Mouse (Mus musculus) T-helper 2 cell (primary cell): ENCODE results near the gene Gsdme.

Experiments used
- in situ Hi-C: fragments of 300-600 bp; cut with MboI, MseI; formaldehyde crosslinking; loops from one replicate; pipeline ENCODE4 v1.15.1; 2025; ENCODE audit warnings: high pct_unique_total_duplicates

Gsdme gene

DNA sequence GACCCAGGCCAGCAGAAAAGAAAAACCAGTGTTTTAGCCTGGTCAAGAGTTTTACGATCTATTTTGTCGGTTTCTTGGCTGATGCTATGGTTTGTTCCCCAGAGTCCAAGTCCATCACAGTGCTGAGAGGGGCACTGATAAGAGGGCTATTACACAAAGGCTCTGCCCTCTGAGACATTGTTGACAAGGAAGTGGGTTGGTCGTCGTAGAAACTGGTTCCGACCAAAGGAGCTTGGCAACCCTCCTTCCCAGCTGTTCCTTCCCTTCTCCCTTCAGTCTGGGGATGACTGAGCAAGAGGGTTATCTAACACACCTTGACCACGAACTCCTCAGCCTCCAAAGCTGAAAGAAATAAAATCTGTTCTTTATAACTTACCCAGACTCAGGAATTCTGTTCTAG, at the start of gene Gsdme:
Gene Gsdme (minus strand): TSS at position 193 of the 400 bp plus-strand sequence.
- in situ Hi-C loops: no loop called here

DNA sequence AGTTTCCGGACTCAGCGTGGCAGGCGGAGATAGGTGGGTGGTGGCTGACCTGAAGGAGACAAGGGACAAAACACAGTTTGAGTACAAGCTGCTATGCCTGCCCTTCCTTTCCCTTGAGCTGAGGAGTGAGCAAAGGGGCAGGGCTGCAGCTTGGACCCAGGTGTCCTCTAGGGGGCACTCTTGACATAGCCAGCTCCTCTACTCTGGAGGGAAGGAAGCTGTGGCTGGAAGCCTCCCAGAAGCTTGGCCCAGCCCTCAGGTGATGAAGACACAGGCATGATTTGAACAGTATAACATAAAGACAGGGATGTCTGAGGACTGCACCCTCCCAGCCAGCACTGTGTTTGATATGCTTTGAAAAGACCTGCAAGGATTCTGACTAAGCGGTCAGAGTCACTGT, 49.0 kb upstream of the Gsdme start:
- in situ Hi-C loops: loop anchor here (10.0 kb wide), 1 partner anchor 122 kb away; no protein-coding TSS in a partner anchor

DNA sequence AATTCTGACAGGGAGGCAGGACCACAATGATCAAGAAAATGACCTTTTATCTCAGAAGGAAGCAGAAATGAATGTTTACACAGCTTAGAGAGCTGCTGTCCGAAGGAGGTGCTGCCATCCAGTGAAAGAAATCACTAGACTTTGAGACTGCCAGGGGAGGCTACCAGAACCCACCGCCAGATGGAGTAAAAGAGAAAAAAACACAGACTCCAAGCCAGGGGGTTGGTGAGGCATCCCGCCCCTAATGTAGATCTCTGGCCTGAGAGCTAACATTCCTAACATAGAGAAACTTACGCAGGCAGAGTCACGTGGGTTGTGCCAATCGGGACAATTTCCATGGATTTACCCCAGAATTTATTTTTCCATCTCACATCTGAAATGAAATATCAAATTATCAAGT, 45.4 kb upstream of the Gsdme start:
- in situ Hi-C loops: loop anchor here (5.0 kb wide), 1 partner anchor 228 kb away; no protein-coding TSS in a partner anchor

DNA sequence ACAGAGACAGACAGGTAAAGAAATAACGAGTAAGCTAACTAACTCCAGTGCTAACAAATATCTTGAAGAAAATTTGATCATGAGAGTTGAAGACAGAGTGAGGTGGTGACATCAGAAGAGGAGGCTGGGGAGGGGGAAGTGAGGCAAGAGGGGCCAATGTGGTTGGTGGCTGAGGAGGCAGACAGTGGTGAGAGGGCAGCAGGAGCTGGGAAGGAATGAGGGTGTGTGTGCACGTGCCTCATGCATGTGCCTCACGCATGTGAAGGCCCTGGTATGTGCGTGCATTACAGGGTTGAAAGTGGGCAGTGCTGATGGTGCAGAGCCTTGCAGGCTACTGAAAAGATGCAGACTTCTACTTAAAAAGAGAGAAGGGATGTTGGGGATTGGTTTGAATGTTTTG, 43.0 kb upstream of the Gsdme start:
- in situ Hi-C loops: loop anchor here (5.0 kb wide), 1 partner anchor 231 kb away; no protein-coding TSS in a partner anchor

DNA sequence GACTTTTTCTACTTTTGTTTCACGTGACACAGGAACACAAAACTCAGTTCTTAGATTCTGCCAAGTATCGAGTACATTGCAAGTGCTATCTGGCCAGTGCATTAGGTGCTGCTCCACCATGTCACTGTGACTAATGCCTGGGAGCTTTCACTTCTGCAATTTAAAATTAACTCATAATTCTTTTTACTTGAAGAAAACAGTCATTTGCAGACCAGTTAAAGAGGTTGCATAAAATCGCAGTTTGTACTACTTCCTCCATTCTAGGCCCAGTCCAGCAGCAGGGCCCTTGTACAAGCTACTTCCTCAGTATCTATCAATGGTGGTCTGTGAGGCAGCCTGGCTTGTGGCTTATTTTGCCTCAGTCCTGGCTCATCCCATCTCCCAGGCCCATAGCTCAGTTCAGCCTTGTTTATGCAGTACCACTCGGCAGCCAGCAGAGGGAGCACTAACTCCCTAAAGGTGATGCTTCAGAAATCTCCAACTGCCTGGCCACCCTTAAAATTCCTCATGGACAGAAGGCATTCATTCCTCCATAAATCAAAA, 41.4 kb upstream of the Gsdme start:
- in situ Hi-C loops: loop anchor here (5.0 kb wide), 1 partner anchor 232 kb away; no protein-coding TSS in a partner anchor

DNA sequence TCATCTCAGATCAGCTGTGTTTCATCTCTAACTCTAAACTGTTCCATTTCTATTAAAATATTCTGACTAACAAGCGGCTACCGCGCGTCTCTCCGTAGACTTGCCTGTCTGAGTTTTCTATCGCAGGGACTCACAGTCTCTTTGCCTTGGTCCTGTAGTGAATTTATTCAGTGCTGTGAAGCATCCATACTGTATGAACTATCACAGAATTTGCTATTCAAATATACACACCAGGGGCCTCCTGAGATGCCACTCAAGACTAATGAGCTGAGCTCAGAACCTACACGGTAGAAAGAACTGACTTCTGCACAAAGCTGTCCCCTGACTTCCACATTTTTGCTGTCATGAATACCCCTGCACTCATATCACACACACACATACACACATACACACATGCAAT, 37.5 kb upstream of the Gsdme start:
- in situ Hi-C loops: no loop called here

DNA sequence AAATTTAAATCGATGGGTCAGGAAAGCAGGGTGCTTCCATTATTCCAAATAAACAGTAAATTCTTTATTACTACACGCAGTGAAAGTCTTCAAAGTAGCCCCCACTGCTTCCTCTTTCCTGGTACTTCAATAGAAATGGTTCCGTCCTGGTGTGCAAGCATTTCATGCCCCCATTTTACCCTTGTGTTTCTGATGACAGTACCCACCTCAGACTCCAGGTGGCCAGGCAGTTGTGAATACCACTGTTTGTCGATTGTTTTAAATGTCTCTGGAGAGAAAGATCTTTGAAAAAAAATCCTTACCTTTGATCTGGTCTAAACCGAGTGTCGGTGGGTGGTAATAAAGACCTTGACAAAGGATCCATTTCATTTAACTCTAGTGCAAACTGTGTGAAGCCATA, 37.0 kb upstream of the Gsdme start:
- in situ Hi-C loops: no loop called here

DNA sequence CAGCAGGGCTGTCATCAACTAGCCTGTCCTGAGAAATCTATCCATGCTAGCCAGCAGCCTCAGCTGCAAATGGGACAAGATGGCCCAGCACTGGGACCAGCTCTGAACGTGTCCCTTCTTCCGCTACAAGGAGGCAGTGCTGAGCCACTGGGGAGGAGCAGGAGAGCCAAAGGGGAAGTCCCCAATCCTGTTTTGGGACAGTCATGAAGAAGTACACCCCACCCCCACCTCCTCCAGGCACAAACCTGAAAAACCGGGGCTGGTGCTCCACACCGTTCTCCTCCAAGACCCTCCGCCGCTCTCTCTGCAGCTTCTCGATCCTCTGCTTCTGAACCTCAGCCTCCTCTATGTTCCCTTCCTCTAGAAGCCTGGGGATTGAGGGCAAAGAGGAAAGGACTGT, 35.4 kb upstream of the Gsdme start:
- in situ Hi-C loops: loop anchor here (10.0 to 25.0 kb wide), 2 partner anchors 784 to 1837 kb away; no protein-coding TSS in a partner anchor

DNA sequence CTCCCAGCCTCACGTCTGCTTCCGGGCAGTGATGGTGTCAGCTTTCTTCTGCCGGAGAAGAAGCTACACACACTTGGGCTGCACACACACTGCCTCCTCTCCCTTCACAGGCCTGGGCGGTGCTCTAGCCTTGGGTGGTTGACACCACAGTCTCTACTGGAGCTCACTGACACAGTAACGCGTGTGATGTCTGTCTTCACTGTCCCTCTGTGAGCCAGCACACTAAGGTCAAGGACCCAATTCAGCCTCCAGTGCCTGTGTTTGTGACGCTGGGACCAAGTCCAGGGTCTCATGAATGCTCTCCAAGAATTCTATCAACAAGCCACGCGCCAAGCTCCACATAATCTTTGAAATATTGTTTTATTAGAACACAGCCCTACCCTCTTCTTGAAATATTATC, 34.0 kb upstream of the Gsdme start:
- in situ Hi-C loops: loop anchor here (10.0 to 25.0 kb wide), 2 partner anchors 783 to 1835 kb away; no protein-coding TSS in a partner anchor

DNA sequence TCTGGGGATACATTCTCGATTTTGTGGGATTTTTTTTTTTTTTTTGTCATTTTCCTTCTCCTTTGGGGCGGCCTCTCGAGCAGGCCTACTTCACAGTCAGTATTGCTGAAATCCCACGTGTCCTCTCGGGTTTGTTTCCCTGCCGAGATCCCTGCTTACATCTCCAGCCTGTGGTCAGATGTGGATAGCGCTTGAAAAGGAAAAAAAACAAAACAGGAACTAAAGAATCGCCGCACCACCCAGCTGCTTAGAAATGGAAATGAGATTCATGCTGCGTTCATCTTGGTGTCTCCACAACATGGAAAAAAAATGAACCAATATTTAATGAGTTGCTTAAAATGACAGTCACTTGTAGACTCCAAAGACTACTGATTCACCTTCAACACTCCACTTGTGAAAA, 31.5 kb upstream of the Gsdme start:
- in situ Hi-C loops: loop anchor here (10.0 to 25.0 kb wide), 2 partner anchors 780 to 1833 kb away; no protein-coding TSS in a partner anchor

DNA sequence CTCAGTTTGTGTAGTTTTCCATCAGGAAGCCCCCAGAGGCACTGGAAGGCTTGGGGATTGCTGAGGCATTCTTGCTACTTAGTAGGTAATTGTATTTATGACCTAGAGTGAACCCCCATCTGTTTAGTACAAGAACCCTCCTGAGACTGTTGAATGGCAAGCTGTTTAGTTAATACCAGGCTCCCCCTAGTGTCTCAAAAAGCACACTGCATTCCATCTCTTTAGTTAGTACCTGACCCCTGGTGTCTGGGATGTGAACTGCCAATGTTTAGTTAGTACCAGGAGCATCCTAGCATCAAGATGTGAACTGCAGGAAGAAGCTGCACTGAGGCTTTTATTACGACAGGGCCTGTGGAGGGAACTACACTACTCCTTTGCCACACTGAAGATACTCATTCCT, 30.5 kb upstream of the Gsdme start:
- in situ Hi-C loops: loop anchor here (10.0 to 25.0 kb wide), 2 partner anchors 779 to 1832 kb away; no protein-coding TSS in a partner anchor

DNA sequence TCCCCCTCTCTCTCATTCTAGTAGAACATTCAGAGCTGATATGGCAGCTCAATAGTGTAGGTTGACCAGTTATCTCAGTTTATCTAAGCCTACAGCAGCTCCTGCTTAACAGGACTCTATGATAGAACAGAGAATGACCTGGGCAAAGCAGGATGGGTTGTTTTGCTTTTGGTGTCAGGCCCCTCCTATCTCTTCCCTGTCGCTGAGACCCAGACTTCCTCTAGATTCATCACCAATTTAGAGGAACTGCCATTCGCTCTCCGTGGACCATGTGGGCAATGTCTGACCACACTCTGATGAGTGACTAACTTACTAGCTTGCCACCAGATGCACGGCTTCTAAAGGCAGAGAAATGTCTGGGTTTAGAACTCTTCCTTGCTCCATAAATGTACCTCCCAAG, 28.0 kb upstream of the Gsdme start:
- in situ Hi-C loops: loop anchor here (10.0 to 25.0 kb wide), 2 partner anchors 777 to 1829 kb away; no protein-coding TSS in a partner anchor

DNA sequence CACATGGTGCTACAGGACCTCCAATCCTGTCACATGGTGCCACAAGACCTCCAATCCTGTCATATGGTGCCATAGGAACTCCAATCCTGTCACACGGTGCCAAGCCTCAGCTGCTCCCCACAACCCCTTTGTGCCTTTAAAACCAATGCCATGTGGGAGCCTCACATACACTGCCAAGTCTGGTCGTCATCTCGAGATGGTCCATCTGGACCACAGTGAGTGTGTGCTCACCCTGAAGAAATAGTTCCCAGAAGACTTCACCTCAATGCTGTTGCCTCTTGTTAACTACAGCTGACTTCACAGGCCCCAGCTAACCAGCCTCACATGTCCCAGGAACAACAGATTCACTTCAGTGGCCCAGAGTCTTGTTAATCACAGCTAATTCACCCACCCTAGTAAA, 23.2 kb upstream of the Gsdme start:
- in situ Hi-C loops: loop anchor here (25.0 kb wide), 1 partner anchor 1825 kb away; no protein-coding TSS in a partner anchor

DNA sequence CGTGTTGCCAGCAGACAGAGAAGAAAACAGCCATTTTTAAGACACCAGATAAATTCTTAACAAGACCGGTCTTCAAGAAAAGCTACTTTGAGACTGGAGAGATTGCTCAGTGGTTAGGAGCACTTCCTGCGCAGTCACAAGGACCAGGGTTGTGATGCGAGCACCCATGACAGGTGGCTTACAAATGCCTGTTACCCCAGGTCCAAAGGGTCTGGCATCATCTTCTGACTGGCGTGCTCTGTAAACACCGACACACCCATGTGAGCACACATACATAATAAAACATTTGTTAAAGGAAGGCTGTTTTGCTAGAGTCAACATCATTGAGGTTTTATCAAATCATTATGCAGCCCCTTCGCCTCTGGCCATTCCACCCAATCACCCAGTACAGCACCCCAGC, 16.0 kb upstream of the Gsdme start:
- in situ Hi-C loops: loop anchor here (25.0 kb wide), 1 partner anchor 1817 kb away; no protein-coding TSS in a partner anchor

DNA sequence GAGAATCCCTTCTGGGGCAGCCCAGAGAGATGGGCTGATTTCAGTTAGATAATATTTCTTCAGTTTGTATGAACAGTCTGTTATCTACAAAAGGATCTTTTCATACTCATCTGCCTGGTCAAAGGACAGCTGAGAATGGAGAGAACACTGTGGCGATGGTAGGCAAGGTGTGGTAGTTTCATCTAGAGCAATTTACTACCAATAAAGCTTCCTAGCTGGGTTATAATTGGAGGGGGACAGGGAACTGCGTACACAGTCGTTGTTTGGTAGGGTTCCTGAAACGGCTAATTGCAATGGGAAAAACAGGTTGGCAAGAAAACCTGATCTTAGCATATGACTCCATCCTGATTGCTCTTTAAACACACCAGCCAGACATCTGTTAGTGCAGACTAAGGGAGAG, 10.3 kb upstream of the Gsdme start:
- in situ Hi-C loops: no loop called here

DNA sequence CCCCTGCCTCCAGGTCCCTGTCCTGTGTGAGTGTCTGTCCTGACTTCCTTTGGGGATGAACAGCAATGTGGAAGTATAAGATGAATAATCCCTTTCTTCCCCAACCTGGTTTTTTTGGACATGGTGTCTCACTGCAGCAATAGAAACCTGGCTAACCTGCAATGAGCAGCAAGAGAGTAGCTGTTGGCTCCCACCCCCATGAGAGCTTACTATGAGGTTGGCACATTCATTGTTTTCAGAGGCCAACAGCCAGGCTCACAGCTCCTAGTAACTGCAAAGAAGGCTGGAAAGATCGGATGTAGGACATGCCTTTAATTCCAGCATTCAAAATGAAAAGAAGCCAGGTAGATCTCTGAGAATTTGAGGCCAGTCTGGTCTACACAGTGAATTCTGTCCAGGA, 9.8 kb upstream of the Gsdme start:
- in situ Hi-C loops: no loop called here

DNA sequence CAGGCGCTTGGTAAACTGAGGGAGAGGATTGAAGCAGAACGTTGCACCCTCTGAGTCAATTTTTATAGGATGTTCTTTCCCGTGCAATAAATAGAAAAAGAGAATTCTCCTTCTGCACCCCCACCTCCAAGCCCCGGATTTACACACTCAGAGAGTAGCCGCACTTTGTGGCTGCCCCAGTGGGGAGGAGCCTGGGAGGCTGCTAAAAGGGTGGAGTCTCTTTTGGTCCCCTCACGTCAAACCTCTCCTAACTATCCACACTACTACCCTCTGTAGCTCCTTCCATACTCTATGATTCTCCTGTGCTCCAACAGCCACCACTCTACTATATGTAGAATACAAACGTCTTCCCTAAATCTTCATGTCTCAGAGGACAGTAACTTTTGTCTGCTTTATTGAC, 1.4 kb downstream of the Gsdme start:
- in situ Hi-C loops: no loop called here

DNA sequence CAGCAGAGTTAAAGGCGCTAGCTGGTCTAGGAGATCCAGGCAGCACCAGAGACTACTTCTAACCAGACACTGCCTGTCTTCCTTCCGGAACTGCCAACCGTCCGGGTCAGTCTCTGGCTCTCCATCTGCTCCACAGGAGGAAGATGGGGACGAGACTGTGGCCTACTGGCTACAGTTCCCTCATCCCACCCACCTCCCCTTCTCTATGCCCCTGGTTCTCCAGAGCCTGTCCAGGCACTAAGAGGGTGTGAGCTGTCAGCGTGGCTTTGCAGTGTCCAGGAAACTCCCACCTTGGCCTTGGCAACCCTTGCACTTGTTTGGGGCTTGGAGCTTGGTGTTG, 1.8 kb downstream of the Gsdme start:
- in situ Hi-C loops: no loop called here

DNA sequence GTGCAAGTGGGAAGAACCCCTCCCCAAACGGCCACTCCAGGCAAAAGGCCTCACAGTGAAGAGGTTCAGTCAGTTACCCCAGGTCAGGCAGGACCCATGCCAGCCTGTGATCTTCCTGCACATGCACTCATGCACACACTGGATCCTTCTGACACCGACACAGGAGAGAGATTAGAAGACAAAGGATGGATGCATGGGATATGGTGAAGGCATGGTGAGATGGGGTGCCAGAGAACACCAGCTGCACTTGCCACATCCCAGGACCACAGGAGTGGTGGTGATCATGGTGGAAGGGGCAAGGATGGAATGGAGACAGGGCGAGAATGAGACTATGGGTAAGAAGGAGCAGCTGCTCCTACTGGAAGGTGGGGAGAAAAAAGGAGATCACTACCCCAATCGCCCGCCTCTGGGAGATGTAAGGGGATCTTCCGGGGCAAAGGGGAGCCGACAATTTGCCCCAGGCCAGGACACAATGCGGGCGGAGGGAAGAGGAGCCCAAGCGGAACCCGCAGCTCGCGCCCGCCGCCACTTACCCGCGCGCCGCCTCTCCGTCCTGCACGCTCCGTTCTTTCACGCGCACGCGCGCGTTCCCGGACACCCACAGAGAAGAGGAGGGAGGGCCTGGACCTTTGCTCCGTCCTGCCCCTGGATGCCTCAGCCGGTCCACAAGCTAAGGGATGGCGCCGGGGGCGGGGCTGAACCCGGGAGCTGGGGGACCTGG, 2.3 kb downstream of the Gsdme start:
- in situ Hi-C loops: no loop called here

DNA sequence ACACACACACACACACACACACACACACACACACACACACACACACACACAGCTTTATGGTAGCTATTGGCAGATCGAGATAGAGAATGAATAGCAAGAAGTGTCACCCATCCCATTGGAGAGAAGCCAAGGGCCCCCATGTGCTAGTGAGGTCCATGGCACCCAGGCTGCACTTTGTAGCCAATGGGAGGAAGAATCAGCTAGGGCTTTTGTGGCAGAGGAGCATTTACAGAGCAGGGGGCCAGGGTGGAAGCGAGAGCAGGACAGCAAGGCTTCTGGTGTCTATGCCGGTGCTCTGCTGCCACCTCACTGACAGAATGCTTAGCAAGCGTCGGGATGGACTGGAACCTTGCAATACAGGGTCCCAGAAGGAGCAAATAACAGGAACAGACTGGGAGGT, 8.3 kb downstream of the Gsdme start:
- in situ Hi-C loops: no loop called here

DNA sequence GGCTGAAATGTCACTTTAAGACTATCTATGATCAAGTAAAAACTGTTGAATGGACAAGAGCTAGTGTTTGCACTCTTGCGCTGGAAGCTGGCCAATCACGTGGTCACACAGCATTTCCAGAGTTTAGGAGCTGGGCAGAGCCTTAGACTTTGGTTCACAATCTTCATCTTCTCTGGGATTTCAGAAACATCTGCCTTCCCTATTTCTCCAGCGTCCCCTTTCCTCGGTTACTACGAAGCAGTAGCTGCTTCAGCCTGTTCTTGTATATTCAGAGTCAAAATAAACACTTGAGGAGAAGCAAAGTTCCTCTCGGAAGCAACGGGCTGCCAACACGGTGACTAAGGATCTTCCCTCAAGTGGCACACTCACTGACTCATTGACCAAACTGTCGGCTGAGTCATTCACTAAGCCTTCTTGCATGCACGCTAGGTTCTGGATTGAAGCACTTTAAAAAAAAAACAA, 8.9 kb downstream of the Gsdme start:
- in situ Hi-C loops: no loop called here

DNA sequence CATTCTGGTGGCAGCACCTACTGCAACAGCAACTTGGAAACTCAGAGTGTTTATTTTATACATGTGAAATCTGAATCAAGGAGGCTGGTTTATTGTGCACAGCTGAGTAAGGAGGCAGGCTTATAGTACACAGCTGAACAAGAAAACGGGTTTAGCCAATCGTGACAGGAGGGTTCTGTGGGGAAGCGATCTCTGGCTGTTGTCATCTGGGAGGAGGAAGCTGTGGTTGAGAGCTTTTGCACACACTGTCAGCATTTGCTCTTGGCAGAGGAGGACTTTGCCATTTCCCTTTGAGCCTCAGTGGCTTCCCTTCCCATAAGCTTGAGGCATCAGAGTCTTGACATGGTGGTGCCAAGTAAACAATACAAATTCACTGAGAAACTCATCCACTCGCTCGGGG, 11.0 kb downstream of the Gsdme start:
- in situ Hi-C loops: no loop called here

DNA sequence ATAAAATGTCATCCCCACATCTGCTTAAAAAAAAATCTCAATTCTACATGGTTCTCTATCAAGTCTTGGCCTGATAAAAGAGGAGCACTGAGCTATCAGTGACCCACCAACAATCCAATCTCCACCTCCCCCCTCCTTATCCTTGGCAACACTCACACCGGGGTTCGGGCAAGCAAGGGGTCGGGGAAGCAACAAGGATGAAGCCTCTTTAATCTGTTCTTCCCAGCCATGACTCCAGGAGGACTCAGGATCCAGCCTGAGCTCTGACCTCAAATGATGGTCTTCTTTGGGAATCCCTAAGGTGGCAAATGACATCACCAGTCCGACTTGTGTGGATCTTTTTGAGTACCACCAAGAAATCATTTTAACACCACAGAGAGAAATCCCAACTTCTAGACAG, 15.9 kb downstream of the Gsdme start:
- in situ Hi-C loops: no loop called here
